In genomic region chr2:168809895-168810294, GRCm38 (mm10) we compare ENCODE assay signal across 11 mouse cellular contexts. TPM values are rescaled to one million over a fixed set of nuclear protein-coding genes. Genes with fewer than 3 reads are reported as not detected.
DNase-seq lines count a peak whose midpoint lies in the region; ATAC-seq lines count a peak whose summit lies in the region.
"Had no signal": no experiment of that assay in that cellular context is flagged by ENCODE, and none has a peak within 500 bp of the region (broad histone marks: within the 10 kb centered on the region; RNA-seq: fewer than 3 reads in every experiment).

No protein-coding gene starts in this region.

- peaks cover 12% of the 10 kb centered on the region; the same call in 1 of the 2 replicates for H3K27me3 ChIP-seq in heart, embryonic 15.5 days
- H3K27me3 ChIP-seq in hindbrain, embryonic 15.5 days, result 0 out of 2 replicates have a peak, but pooled peaks cover 2% of the 10 kb centered on the region

- H3K4me2 ChIP-seq in heart, embryonic 15.5 days, result 0 out of 2 replicates have a peak overlapping the region, but pooled peaks have one; percentile 18
- H3K4me2 ChIP-seq in hindbrain, embryonic 15.5 days, result peak overlapping the region; percentile 32

- no peak for DNase-seq in heart, postnatal 4 days
- peak; percentile 47 for DNase-seq in embryo, embryonic 9.5 days (ENCODE audit: extremely low spot score)
- DNase-seq in neural tube, embryonic 10.5 days (ENCODE audit: extremely low spot score, low spot score), result peak; percentile 37
- DNase-seq in adrenal gland, postnatal 14 days, result no peak
- DNase-seq in c-Kit-positive CD71-positive TER-119-positive erythroid progenitor cells, embryonic 14.5 days (ENCODE audit: low spot score), result no peak
- DNase-seq in left cerebral cortex, postnatal 25 days (ENCODE audit: low spot score in 2 of 2), result no peak
- DNase-seq: cerebellum, adult 18-20 months; kidney, adult 9 months had no signal

- ATAC-seq in heart, embryonic 15.5 days (replicated peaks; ENCODE audit: insufficient number of reproducible peaks, insufficient read depth, low FRiP score, low read depth), result no peak
- ATAC-seq in hindbrain, embryonic 15.5 days (ENCODE audit: low FRiP score, low read depth), result no peak

- no peaks in the 10 kb centered on the region for H3K4me1 ChIP-seq in heart, embryonic 15.5 days (replicated peaks)
- H3K4me1 ChIP-seq in hindbrain, embryonic 15.5 days (replicated peaks), result 0 out of 2 replicates have a peak, but pooled peaks cover 3% of the 10 kb centered on the region

- no peak overlapping the region for H3K27ac ChIP-seq in heart, embryonic 15.5 days
- H3K27ac ChIP-seq in hindbrain, embryonic 15.5 days (replicated peaks), result no peak overlapping the region
- H3K27ac ChIP-seq: liver, embryonic 14.5 days had no signal

- no peak overlapping the region for H3K9ac ChIP-seq in heart, embryonic 15.5 days
- no peak overlapping the region for H3K9ac ChIP-seq in hindbrain, embryonic 15.5 days
- H3K9ac ChIP-seq: liver, embryonic 14.5 days had no signal

- intact Hi-C loops in left cerebral cortex, postnatal 25 days (cut with DNase I), result no loop called here

- no peaks in the 10 kb centered on the region for H3K9me3 ChIP-seq in heart, embryonic 15.5 days (replicated peaks)
- H3K9me3 ChIP-seq in hindbrain, embryonic 15.5 days, result no peaks in the 10 kb centered on the region

- no peaks in the 10 kb centered on the region for H3K36me3 ChIP-seq in heart, embryonic 15.5 days
- H3K36me3 ChIP-seq in hindbrain, embryonic 15.5 days, result no peaks in the 10 kb centered on the region

- 17% methylated on average over 14 of the region's 14 CpGs for WGBS in heart, embryonic 15.5 days
- 11% methylated on average over 14 of the region's 14 CpGs for WGBS in hindbrain, embryonic 15.5 days

- no peak overlapping the region for H3K4me3 ChIP-seq in heart, embryonic 15.5 days
- H3K4me3 ChIP-seq in hindbrain, embryonic 15.5 days, result no peak overlapping the region

RNA-seq across cellular contexts. Expression of gene Sall4, which starts 42.2 kb away (rescaled TPM):
- 0.87 and 1.0 TPM in 2 replicates for polyA plus RNA-seq in heart, embryonic 15.5 days (2015; fragmentation: Nextera tagmentation; extraction: Ambion mirVana)
- total RNA-seq in heart, postnatal 4 days (2021), result 1 to 10 TPM; 1.1 to 1.5 TPM
- 0.44 and 2.5 TPM in 2 replicates for polyA plus RNA-seq in hindbrain, embryonic 15.5 days (2015; fragmentation: Nextera tagmentation; extraction: Ambion mirVana)
- total RNA-seq in adrenal gland, postnatal 14 days (2021), result not detected in 2 replicates
- under 1 TPM; 0.25 to 0.32 TPM for total RNA-seq in left cerebral cortex, postnatal 25 days (2021)

Comparison
In these comparisons a context has a peak if more than half of its experiments do, and no peak if none do; other contexts are left out.
1. DNase-seq: peak in embryo, embryonic 9.5 days (single experiment) and neural tube, embryonic 10.5 days (single experiment); none in heart, postnatal 4 days (single experiment), adrenal gland, postnatal 14 days (single experiment), c-Kit-positive CD71-positive TER-119-positive erythroid progenitor cells, embryonic 14.5 days (single experiment) and left cerebral cortex, postnatal 25 days (0 of 2).